Mouse (Mus musculus) olfactory bulb, adult 2 months (tissue): ENCODE measurements at regions not wholly inside any gene's neighbourhood (a gene's known extent, or its start where the extent isn't known, plus 50 kb on each side); places are given as distances from the start of the nearest gene placed in this dataset.

Source experiments
- CTCF ChIP-seq: fragments of 200-500 bp; IDR thresholded peaks from 2 replicates; pipeline ENCODE4 v1.5.1; 2012; ENCODE audit warnings: low read depth, mild to moderate bottlenecking, low read length, moderate library complexity; ENCODE audit not compliant: insufficient read depth
- POLR2A ChIP-seq: fragments of 200-500 bp; IDR thresholded peaks from 2 replicates; pipeline ENCODE4 v1.6.1; 2012; ENCODE audit warnings: mild to moderate bottlenecking, low read depth, low read length, moderate library complexity; ENCODE audit not compliant: insufficient read depth

DNA sequence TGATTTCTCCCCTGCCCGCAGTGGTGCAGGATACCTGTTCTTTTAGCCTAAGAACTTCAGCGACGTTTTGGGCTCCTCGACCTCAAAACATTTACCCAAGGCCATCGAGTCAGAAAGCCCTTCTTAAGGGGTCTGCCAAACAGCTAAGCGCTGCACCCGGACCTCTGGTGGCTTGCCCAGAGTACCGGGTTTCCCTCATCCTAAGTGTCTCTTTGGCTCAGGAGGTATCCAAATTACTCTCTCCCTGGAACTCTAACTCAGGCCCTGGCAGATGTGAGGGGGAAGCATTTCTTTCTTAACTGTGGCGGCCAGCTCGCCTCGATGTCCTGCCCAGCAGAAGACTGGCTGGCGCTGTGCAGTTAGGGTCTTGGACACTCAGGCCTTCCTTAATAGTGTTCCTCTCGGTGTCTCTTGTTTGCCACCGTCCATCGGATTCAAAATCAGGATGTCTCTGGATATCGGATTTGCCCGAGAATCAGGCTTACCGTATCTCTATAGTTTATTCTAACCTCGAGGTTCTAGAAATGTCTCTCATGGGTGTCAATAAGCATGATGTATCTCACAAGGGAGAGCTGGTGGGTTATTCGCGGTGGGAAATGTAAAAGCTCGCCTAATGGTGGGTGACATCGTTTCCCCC lies 75.0 kb downstream of the Rhcg start:
- TF ChIP-seq CTCF (no peak), POLR2A (no peak)
